Mouse (Mus musculus) thymus, postnatal 14 days (tissue): ENCODE data around the gene Olfr452.

Experiments
- DNase-seq: peaks from one replicate; pipeline ENCODE4 v3.0.0; 2021

Gene Olfr452

DNA sequence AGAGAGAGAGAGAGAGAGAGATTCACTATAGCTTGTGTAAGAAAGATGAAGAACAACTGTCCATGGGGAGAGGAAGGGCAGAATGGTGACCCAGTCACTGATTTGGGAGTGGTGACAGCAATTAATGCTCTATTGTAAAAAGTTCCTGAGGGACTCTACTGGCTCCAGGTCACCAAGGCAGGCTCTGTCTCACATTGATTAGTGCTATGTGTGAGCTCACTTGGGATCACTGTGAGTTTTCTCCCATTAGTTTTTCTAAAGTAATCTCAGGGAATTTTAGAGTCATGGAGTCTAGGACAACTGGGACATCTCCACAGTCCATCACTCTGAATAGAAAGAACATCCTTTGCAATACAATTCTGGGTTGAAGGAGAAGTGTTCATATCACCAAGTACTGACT is at the start of gene Olfr452:
TSS of gene Olfr452 (plus strand) at position 301 of the 400 bp plus-strand sequence.
- DNase-seq = no peak

DNA sequence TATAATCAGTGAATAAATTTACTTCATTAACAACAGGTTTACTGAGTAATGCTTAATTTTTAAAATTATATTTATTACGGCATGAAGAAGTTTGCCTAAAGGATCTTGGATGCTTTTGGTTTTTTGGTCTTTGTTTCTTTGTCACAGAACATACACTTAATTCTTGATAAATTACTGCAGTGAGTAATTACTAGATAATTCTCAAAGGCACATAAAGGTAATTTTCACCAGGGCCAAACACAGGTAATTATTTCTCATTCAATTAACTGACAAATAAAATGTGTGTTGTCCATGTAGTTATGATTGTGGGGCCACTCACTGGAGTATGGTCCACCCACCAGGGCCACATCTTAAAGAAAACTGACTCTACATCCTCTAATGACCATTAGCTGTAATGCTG is 45.8 kb upstream of the Olfr452 start, which contains the start of gene Olfr453:
TSS of gene Olfr453 (plus strand) at position 301 of the 400 bp plus-strand sequence.
- no peak for DNase-seq

DNA sequence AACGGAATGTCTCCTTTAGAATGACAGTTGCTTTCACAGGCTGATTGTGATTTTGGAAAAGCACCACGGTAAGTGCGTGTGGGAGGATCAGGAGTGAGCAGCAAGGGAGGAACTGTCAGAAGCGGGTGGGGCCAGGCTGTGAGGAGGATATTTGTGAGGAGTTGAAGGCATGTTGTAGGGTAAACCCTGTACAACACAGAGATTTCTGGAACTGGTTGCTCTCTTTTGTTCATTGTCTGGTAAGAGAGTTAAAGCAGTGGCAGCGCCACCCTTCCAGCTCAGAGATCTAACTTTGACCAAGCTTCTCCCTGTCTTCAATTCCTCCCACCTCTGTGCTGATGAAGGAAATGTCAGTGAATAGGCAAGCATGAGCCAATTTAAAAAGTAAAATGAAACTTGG is 42.6 kb upstream of the Olfr452 start:
- no peak for DNase-seq

DNA sequence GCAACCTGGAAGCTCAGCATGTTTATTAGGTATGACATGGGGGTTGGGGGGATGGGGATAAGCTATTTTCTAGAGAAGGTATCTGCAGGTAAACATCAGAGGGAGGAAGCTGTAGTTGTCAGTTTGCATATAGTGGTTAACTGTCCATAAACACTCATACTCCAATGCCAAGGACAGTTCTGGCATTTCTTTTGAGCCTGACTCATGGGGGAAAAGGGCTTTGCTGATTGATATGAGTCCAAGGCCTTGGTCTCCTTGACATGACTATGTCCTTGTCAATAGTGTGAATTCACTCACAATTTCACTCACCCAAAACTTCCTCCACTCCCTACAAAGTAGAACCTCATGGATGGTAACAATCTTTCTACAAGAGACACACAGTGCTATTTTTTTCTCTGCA is 37.0 kb upstream of the Olfr452 start:
- DNase-seq = no peak

DNA sequence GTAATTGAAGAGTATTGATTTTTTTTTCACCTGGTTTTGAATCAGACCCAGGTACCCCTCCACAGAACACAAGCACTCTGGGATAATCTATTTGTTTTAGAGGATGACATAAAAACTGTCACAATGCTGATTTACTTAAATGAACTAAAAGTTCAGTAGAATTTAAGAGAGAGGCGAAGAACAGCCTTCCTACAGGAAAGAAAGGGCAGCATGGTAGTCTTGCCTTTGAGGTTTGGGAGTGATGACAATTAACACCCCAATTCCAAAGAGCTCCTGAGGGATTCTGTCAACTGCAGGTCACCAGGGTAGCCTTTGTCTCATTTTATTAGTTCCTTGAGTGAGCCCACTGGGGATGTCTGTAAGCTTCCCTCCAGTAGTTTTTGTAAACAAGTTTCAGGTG is 28.8 kb upstream of the Olfr452 start, which contains the start of gene Olfr38:
TSS of gene Olfr38 (plus strand) at position 301 of the 400 bp plus-strand sequence.
- DNase-seq = no peak

DNA sequence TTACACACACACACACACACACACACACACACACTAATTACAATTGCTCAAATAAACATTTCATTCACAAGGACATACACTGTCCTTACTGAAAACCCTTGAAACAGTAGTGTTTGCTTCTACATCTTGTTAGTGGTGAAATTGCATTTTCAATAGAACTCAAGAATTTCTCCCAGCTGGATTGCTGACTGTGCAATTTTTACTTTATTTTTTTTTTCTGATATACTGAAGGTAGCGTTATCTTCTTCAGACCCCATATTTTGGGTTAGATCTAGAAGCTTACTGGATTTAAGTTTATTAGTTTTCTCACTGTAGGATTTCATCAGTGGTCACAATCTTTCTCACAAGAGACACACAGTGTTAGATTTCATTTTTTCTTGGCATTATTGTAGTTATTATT is 7.8 kb upstream of the Olfr452 start:
- no peak for DNase-seq

DNA sequence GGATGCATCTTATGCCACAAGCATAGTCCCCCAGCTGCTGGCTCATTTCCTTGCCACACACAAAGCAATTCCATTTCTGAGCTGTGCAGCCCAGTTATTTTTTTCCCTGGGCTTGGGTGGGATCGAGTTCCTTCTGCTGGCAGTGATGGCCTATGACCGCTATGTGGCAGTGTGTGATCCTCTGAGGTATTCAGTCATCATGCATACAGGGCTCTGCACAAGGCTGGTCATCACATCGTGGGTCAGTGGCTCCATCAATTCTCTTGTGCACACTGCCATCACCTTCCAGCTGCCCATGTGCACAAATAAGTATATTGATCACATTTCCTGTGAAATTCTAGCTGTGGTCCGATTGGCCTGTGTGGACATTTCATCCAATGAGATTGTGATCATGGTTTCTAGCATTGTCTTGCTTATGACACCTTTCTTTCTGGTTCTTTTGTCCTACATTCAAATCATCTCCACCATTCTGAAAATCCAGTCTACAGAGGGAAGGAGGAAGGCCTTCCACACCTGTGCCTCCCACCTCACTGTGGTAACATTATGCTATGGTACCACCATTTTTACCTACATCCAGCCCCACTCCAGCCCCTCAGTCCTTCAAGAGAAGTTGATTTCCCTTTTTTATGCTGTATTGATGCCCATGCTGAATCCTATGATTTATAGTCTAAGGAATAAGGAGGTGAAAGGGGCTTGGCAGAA is 5.5 kb downstream of the Olfr452 start:
- DNase-seq = no peak

DNA sequence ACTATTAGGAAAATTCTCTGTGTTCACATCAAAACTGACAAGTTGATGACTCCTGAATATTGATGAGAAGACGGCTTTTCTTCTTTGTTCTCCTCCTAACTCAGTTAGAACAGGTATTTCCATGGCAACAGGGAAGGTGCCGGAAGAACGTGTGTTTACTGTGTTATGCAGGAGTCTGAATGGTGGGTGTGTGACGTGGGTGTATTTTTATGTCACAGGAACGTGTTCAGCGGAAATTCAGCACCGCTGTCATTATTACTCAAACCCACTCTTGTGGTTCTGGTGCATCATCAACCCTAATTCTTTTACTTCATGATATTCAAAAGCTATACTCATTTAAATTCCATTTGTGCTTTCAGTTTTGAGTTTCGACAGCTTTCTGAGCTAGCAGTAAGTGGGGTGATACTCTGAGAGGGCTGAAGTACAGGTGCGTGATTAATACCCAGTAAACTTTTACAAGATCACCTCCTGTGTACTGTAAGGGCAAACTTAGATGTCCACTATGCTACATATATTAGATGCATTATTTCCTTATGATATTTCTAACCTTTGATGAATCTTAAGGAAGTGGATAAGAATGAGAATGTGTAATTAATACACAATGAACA is 6.2 kb downstream of the Olfr452 start:
- no peak for DNase-seq

DNA sequence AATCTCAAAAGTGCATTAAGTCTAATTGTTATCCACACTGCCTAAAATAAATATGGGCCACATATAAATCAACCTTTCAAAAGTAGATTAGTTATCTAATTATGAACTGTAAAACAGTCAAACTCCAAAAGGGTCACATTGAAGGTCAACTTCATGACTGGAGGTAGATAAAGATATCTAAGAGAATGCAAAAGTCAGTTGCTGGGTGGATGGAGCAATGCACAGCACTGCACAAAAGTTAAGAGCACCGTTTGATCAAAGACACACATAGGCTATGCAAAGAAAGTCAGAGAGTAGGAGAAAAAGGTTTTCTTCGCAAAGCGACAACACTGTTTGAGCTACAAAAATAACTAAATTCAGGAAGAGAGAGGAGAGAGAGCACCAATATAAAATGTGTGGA is 10.1 kb downstream of the Olfr452 start:
- DNase-seq = no peak

DNA sequence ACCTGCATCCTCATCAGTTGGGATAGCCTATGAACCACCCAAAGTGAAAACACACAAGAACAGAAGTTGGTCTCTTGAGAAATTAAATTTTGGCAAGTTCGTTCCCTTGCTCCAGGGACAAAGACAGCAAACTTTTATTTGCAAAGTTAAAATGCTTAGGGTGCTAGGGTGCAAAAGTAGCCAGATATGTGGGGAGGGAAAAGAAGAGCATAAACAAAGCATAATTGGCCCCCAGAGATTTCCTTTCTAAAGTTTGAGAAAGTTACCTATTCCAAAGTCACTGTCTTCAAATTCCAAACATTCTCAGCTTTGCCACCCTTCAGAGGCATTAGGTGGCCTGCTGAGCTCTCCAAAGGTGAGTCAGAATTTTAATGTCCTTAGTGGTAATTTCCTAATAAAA is 26.7 kb downstream of the Olfr452 start, which contains the start of gene Olfr450:
TSS of gene Olfr450 (plus strand) at position 301 of the 400 bp plus-strand sequence.
- no peak for DNase-seq

DNA sequence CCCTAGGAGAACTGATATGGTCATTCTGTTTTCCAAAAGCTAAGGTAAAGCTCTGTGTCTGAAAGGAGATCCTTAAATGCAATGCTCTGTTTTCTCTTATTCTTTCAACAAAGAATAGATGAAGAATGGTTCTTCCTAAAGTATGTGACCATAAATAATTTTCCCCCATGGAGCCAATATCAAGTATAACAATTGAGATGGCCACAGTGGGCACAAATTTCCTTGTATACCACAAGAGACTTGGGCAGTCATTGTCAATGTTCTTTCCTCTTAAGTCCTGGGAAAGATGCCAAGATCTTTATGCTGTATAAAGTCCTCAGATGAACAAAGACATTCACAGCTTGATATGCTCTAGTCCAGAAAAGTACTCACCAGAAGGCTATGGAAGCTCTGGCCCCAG is 49.2 kb downstream of the Olfr452 start, which contains the start of gene Olfr449:
TSS of gene Olfr449 (plus strand) at position 301 of the 400 bp plus-strand sequence.
- no peak for DNase-seq
